Mouse (Mus musculus) testis, adult 2 months (tissue): ENCODE measurements around the gene Defa33. TPM values are rescaled to one million over a fixed set of nuclear protein-coding genes. Genes with fewer than 3 reads are reported as not detected.
"Not testable (repeated sequence)": the region's sequence is repeated elsewhere in the genome, so short reads cannot be mapped to it uniquely, and the experiment has no call there.

Experiments used
- H3K27ac ChIP-seq: fragments of 200-500 bp; 2 replicates; pipeline ENCODE4 v1.5.1; 2012; ENCODE audit warnings: low read depth, low read length; ENCODE audit not compliant: control insufficient read depth, insufficient read depth
- H3K27me3 ChIP-seq: fragments of 200-500 bp; 2 replicates; pipeline ENCODE4 v1.6.1; 2012; ENCODE audit warnings: mild to moderate bottlenecking, low read length, moderate library complexity; ENCODE audit not compliant: control insufficient read depth, insufficient read depth
- H3K36me3 ChIP-seq: fragments of 200-500 bp; 2 replicates; pipeline ENCODE4 v1.6.1; 2012; ENCODE audit warnings: mild to moderate bottlenecking, low read length; ENCODE audit not compliant: control insufficient read depth, insufficient read depth
- H3K4me1 ChIP-seq: fragments of 200-500 bp; 2 replicates; pipeline ENCODE4 v1.6.1; 2012; ENCODE audit warnings: low read length; ENCODE audit not compliant: control insufficient read depth, insufficient read depth
- H3K4me3 ChIP-seq: fragments of 200-500 bp; 2 replicates; pipeline ENCODE4 v1.5.1; 2012; ENCODE audit warnings: low read depth, mild to moderate bottlenecking, low read length, moderate library complexity, mixed read lengths; ENCODE audit not compliant: control insufficient read depth
- polyA plus RNA-seq: library from polyadenylated mRNA; depleted of rRNA; stranded (reverse); fragments of >200 nt; gene quantifications from 2 replicates; pipeline ENCODE4 v1.2.3, GENCODE M21; 2012; rRNA removed

Defa33 gene
- not detected in 2 replicates for polyA plus RNA-seq

GRCm38 (mm10) chr8:21391511-21391910, at the start of gene Defa33:
Gene Defa33, plus strand, starts transcription at chr8:21391811.
- H3K27ac ChIP-seq, H3K36me3 ChIP-seq, H3K4me1 ChIP-seq, H3K4me3 ChIP-seq, H3K27me3 ChIP-seq: not testable (repeated sequence)

DNA sequence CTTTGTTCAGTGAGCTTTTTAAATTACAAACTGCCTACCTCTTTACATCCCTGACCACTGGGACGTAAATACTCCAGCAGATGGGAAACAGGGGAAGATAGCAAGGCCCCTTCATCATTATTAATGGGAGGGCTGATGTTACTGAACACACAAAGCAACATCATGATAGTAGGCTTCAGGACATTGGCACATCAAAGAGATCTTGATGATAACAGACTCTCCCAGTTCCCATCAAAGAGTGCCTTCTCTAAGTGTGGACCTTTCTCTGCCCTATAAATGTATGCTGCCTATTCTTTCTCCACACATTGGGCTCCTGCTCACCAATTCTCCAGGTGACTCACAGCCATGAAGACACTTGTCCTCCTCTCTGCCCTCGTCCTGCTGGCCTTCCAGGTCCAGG, 13.4 kb upstream of the Defa33 start, which contains the start of gene Defa2:
Gene Defa2 (plus strand): TSS at position 301 of the 400 bp plus-strand sequence.
- not testable (repeated sequence) for H3K36me3 ChIP-seq, H3K27ac ChIP-seq, H3K27me3 ChIP-seq, H3K4me3 ChIP-seq, H3K4me1 ChIP-seq

GRCm38 (mm10) chr8:21427111-21427510, 35.5 kb downstream of the Defa33 start, which contains the start of gene Defa36:
Gene Defa36, plus strand, starts transcription at chr8:21427411.
- H3K4me3 ChIP-seq, H3K36me3 ChIP-seq, H3K27me3 ChIP-seq, H3K27ac ChIP-seq, H3K4me1 ChIP-seq: not testable (repeated sequence)

Other genes starting within 250 kb of the Defa33 start
- 0.85 TPM in 1 of 2 replicates, not detected in the other for gene Defa22, start 229.5 kb upstream of the Defa33 start, polyA plus RNA-seq
- gene Defa31, start 200.2 kb upstream of the Defa33 start, polyA plus RNA-seq: not detected in 2 replicates
- not detected in 2 replicates for gene Gm15293, start 190.2 kb upstream of the Defa33 start, polyA plus RNA-seq
- gene Gm15292, start 142.1 kb upstream of the Defa33 start, polyA plus RNA-seq: not detected in 2 replicates
- not detected in 2 replicates for gene Defa27, start 76.3 kb upstream of the Defa33 start, polyA plus RNA-seq
- gene Defa29, start 64.8 kb upstream of the Defa33 start, polyA plus RNA-seq: 4.2 and 7.3 TPM in 2 replicates
- gene Defa2, start 13.3 kb upstream of the Defa33 start, polyA plus RNA-seq: not detected in 2 replicates
- not detected in 2 replicates for gene Defa36, start 35.6 kb downstream of the Defa33 start, polyA plus RNA-seq
- not detected in 2 replicates for gene Gm7849, start 64.7 kb downstream of the Defa33 start, polyA plus RNA-seq
- gene Defa20, start 117.4 kb downstream of the Defa33 start, polyA plus RNA-seq: not detected in 2 replicates
- gene Defa32, start 137.2 kb downstream of the Defa33 start, polyA plus RNA-seq: not detected in 2 replicates
- gene Defa37, start 173.6 kb downstream of the Defa33 start, polyA plus RNA-seq: not detected in 2 replicates
- gene Defa28, start 191.2 kb downstream of the Defa33 start, polyA plus RNA-seq: not detected in 2 replicates
- gene Gm7861, start 202.7 kb downstream of the Defa33 start, polyA plus RNA-seq: not detected in 2 replicates
- not detected in 2 replicates for gene Defa26, start 226.4 kb downstream of the Defa33 start, polyA plus RNA-seq